Mouse (Mus musculus) kidney, adult 18-20 months (tissue): ENCODE data around the gene Ccdc134.
A peak's percentile ranks its signal among the peaks of the same experiment; 100 is the strongest.

Experiments
- DNase-seq: peaks from one replicate; pipeline ENCODE4 v3.0.0; 2021

The Ccdc134 gene

DNA sequence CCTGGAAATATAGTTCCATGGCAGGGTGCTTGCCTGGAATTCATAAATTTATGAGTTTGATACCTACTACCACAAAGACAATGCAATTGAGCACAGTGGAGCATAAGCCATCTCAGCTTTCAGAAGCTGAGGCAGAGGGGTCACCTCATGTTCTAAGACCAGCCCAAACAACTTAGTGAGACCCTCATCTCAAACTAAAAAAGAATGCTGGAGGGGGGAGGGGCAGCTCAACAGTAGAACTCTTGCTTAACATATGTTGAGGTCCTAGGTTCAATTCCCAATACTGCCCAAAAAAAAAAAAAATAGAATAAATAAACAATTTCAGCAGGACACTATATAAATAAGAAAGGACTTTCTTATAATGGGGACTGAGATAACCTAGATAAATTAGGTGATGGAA is 22.3 kb downstream of the Ccdc134 start:
- no peak for DNase-seq

DNA sequence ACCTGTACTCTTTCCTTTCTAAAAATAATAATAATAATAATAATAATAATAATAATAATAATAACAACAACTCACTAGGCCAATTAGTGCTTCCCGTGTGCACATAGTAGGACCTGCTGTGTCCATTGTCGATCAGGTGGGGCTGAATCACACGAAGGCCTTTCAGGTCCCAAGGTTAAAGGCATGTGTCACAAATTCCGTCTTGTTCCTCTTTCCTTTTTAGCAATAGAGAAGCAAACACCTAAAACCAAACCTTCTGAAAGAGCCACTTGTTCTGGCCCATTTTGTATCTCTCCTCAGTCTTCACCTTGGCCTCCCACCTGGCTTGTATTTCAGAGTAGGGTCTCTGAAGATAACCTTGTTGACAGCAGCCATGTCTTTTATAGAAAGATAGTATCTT is 23.5 kb downstream of the Ccdc134 start:
- DNase-seq = no peak

DNA sequence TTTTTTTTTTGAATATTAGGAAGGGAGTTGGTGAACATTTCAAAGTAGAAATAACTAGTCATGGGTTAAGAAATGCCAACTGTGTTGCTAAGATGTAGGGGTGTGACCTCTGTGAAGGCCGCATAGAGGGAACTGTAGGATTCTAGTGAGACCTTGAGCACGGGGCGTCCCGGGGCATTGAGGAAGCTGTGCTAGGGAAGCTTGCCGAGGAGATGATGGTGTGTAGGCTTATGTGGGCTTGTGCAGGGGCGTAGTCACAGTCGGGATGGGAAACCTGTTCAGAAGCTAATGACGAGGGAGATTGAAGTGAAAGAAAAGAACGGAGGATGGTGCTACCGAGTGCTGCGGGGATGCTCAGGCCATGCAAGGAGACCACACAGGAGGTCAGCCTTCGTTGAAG is 24.3 kb downstream of the Ccdc134 start:
- DNase-seq = no peak

DNA sequence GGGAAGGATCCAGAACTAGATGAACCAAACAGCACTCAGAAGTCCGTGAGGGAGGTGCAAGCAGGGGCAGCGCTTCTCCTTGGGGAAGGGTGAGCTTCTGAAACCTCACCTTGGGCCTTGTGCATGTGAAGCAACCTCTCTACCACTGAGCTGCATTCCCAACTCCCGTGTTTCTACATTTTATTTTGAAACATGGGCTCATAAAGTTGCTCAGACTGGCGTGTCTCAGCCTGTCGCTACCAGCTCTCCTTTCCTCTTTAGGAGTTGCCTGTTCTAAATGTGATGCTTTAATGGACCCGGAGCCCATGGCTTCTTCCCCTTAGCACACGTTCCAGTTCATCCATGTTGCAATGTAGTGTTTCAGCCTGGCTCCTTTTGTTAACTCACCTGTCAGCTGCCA is 24.7 kb downstream of the Ccdc134 start:
- no peak for DNase-seq

DNA sequence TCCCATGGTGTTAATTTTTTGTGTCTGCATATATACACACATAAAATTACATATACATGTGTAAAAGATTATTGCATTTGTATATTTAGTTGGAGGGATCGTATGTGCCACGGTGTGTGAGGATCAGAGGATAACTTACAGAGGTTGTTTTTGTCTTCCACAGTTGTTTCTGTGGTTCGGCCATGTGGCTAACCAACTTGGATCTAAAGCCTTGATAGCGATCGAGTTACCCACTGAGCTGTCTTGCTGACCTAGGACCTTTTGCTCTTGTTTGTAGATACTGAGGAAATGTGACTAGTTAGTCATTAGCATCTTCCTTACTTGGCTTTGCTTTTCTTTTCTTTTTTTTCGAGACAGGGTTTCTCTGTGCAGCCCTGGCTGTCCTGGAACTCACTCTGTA is 28.6 kb downstream of the Ccdc134 start:
- DNase-seq = no peak

DNA sequence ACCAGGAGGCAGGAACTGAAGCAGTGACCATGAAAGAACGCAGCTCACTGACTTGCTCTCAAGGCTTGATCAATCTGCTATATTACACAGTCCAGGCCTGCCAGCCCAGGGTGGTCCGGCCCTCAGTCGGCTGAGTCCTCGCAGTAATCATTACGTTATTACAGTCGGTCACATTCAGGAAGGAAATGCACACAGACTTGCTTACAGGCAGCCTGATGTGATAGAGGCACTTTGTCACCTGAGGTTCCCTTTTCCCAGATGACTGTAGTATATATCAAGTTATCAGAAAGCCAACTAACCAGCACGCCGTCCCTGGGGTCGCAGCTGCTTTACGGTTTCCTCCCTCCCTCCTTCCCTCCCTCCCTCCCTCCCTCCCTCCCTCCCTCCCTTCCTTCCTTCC is 29.2 kb downstream of the Ccdc134 start:
- no peak for DNase-seq

DNA sequence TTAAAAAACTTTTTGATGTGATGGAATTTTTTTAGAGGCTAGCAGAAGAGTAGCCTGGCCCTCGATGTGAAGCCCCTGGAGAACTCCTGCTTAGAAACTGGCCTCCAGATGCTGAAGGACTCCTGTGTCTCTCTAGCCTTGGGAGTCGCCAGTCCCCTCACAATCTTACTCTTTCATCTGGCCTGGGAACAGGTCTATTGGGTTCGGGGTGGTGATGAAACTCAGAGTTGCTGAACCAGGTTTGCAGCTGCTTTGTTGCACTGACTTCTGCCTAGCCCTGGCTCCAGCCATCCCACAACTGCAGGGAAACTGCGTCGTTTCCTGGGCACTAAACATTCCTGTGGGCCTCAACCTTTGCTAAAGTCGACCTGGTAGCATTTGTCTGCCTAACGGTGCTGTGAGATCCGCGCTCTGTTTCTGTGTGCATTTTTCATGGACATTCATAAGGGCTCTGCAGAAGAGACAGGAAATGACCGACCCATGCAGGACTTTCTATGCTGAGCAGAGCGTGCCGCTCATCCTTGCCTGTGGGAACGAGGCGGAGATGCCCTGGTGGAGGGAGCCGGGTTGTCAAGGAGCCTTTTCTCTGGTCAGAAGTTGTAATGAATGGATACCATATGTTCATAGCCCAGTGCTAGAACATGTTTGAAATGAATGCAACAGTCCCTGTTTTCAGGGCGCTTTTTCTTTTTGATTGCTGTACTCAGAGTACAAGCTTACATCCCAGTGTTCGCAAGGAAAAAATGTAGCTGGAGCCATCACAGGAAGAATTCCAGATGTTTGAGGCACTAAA is 30.7 kb downstream of the Ccdc134 start:
- DNase-seq = no peak

DNA sequence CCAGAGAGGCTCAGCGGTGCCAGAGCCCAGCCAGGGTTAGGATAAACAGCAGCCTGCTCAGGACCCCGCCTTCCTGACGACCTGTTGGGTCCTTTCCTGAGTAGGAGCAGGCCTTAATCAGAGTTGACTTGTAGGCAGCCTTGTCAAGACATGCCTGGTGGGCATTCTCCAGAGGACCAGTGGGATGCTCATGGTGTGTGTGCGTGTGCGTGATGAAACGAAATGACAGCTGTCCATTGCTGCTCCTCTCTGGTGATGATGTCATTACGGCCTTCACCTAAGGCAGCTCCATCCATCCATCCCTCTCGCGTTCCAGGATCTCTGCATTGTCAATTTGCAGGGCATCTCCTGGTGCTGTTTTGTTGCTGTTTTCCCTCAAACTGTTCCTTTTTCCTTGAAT is 31.7 kb downstream of the Ccdc134 start:
- no peak for DNase-seq

DNA sequence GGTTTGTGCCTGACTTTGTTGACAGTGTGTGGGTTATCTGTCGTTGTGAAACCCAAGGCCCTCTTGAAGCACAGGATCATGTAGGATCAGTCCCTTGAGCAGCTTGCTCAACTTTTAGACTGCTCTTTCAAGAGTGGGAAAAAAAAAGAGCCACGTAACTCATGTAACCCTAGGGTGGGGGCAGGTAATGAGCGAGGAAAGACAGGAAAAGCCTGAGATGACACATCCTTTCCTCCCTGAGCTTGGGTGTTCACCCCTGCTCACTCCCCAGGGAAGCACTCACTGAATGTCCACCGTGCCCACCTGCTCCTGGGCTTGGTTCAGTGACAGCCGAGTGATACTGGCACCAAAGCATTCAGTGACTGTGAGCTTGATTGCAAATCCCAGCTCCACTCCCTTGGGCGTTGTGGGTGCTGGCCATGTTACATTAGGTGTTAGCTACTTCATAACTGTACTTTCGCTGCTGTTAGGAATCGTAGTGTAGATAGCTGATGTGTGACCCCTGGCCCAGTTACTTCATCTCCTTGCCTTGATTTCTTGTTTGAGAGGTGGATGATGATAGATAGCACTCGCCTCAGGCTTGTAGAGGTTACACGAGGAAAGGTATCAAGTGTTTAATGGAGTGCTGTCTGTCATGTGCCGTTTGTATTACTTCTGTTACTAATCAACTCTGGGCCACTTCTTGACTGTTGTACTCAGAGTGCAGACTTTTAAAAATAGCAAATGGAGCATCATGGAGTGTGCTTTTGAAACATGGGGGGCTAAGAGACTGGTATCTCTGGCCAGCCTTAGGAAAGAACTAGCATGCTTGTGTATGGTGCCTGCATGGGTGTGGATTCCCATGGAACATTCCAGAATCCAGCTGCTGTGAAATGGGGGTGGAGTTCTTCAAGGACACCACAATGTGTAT is 33.3 kb downstream of the Ccdc134 start:
- no peak for DNase-seq

DNA sequence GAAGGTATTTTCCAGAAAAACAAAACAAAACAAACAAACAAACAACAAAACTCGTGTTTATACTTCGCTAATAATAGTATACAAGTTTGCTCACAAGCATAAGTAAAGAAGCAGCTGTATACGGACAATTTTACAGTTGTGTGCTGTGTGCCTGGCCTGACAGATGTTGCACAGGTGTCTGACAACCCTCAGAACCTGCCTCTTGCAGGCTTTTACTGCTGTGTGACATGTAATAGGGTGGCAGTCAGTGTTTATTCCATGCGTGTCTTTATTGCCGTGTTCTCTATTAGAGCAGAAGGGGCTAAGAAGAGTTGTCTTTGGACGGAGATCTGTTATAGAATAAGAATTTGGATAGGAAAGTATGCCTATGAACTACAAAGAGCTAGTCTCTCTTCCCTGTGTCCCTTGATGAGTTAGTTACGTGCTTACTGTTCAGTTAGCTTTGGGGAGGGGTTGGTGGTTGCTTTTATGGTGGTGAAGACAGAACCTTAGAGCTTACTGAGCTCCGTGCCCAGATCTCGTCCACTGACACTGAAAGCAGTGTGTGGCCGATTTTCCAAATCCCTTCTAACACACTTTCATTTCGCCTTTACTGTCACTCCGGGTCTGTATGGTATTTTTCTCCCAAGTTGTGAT is 34.4 kb downstream of the Ccdc134 start:
- DNase-seq = no peak

DNA sequence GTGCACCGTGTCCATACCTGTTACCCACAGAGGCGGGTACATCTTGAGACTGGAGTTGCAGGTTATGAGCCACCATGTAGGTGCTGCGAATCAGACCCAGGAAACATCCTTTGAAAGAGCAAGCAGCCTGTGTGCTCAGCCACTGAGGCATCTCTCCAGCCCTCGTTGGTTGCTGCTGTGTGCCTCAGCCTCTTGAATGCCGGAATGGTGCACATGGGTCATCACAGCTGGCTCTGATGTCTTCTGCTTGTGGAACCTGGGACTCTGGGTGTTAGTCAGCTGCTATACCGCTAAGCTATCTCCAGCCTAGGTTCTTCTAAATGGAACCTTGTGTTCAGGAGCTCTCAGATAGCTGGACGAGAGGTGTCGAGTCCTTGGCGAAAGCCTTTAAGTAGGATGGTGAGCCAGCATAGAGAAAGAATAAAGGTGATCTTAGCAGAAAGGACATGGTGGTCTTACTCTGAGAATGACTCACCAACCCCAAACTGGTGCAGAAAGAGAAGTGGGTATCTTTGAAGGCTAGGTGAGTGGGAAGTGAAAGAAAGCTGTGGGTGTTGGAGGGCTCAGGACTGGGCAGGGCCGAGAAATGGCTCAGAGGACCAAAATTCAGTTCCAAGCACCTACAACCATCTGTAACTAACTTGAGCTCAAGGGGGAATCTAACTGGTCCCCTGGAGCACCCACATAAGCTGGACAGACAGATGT is 35.8 kb downstream of the Ccdc134 start:
- no peak for DNase-seq

DNA sequence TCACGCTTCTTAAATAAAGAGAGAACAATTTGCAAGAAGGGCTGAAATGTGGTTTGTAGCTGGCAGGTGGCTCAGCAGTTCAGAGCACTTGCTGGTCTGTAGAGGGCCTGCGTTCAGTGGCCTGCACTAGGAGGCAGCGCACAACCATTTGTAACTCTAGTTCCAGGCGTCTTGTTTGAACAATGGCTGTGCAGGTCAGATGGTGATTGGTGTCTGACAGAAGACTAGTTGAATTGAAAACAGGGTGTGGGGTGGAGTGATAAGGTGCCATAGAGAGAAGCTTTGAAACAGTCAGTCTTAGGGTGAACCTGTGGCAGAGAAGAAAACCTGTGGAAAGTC is 36.3 kb downstream of the Ccdc134 start:
- no peak for DNase-seq

DNA sequence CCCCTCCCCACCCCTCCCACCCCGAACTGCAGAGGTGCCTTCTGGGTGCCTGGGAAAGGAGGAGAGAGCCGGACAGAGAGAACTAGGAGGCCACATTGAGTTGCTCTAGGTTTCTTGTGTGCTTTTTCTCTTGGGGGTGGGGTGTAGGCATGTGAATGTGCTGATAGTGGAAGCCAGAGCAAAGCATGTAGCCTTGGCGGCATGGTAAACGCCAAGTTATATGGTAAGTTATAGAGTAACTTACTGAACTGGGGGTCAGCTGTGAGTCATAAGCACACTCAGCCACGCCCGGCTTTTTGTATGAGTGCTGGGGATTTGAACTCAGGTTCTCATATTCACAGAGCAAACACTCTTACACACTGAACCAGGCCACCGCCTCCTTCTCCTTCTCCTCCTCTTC is 36.8 kb downstream of the Ccdc134 start:
- DNase-seq = no peak

DNA sequence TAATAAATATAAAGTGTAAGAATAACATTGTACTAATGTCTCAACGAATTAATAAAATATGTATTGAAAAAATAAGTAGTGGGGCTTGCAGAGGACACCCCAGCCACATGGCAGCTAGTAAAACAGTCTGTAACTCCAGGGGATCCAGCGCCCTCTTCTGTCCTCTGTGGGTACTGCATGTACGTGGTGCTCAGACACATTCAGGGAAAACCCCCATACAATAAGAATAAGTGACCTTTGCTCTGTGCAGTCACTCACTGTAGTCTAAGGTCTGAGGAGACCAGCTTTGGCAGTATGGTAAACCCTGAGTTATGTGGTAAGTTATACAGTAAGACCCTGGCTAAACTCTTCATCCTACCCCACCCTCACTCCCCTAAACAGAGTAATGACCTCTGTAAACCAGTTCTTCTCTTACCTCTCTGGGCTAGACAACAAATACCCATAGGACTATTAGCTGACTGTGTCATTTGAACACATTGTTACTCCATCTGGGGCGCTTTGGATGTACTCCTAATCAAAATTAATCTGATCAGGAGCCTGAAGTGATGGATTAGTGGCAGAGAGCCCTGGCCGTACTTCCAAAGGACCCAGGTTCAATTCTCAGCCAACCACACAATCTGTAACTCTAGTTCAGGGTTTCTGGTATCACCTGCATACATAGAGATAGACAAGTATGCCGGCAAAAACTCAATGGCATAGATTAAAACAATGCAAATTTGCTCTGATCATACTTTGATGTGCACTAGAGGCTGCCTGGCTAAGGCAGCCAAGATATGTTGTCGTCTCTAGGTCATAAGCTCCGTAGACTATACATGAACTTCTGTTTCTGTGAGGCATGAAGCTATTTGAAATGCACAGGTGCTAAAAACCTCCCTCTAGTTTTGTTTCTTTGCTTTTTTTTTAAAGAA is 37.9 kb downstream of the Ccdc134 start:
- DNase-seq = peak; percentile 84

DNA sequence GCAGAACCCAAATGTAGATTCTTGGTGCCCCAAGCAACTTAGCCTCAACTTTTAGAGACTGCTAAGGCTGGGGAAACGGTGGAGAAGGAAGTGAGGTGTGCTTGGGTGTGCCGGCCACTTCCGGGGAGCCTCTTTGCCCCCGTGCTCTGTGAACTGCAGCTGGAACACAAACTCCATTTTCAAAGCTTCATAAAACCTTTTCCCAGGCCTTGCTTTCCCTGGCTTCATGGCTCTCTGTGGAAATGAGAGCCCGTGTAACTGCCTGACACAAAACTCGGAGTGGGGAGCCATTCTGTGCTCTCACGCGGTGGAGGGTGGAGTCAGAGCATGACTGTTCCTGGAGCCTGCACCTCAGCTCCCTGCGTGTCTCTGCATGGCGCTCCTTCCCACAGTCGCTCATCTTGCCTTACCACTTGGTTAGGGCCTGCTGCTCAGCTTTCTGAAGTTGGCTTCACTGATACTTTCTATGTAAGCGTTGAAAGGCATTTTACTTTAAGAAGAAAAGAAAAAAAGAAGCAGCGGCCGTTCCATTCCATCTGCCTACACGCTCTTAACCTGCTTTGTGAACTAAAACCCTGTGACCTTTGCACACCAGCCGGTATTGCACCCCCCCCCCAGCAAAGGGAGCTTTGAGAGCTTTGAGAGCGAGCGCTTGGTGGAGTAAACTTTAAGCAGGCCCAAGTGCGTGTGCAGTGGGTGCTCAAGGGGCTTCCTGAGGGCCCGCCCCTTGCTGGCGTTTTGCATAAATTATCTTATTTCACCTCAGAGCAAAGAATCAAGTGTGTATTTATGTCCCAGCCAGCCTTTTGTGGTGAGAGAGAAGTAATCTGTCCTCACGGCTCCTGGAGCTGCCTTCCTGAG is 38.7 kb downstream of the Ccdc134 start:
- DNase-seq = peak; percentile 64

DNA sequence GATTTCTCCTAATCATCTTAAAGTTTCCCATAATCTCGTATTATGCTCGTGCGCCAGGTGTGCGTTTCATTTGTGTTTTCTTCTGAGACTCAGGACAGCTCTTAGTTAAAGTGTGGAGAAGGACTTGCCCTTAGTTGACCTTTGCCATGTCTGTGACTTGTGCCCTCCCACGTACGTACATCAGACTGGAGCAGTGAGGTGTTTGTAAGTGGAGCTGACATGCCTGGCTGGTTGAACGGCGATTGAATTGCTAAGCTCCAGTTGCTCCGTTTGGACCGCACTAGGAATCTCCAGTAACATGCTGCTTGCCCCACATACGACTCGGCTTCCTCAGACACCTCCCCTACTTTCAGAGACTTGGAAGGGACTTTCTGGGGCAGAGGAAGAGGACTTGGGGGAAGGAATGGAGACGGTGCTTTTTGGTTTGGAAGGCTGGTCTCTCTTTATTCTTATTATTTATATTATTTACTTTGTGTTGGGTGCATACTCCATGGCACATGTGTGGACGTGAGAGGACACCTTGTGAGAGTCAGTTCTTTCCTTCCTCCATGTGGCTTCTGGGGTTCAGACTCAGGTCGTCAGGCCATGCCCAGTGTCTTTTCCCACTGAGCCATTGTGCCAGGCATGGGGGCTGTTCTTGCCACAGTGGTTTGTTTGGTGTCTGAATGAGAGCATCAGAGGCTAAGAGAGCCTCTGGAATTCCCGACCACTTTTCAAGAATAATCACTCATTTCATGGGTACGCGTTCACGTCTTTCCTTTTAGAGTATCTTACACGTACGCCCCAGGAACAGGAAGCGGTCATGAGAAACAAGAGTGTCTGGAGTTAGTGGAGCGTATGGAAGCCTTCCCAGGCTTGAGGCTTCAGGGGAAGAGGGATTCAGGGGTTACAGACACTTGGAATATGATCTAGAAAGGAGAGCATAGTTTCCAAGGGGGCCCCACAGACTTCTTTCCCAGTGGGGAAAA is 39.8 kb downstream of the Ccdc134 start:
- DNase-seq = peak; percentile 55

DNA sequence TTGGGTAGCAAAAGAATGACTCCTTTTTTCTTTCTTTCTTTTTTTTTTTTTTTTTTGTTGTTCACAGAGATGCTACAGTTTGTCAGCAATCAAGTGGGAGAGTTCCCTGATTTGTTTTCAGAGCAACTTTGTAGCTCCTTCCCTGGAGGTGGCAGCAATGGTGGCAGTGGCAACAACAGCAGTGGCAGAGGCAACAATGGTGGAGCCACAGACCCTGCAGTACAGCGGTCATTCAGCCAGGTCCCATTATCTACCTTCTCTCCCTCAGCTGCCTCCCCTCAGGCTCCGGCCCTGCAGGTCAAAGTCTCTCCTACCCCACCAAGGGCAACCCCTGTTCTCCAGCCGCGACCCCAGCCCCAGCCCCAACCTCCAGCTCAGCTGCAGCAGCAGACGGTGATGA is 41.9 kb downstream of the Ccdc134 start:
- DNase-seq = no peak

DNA sequence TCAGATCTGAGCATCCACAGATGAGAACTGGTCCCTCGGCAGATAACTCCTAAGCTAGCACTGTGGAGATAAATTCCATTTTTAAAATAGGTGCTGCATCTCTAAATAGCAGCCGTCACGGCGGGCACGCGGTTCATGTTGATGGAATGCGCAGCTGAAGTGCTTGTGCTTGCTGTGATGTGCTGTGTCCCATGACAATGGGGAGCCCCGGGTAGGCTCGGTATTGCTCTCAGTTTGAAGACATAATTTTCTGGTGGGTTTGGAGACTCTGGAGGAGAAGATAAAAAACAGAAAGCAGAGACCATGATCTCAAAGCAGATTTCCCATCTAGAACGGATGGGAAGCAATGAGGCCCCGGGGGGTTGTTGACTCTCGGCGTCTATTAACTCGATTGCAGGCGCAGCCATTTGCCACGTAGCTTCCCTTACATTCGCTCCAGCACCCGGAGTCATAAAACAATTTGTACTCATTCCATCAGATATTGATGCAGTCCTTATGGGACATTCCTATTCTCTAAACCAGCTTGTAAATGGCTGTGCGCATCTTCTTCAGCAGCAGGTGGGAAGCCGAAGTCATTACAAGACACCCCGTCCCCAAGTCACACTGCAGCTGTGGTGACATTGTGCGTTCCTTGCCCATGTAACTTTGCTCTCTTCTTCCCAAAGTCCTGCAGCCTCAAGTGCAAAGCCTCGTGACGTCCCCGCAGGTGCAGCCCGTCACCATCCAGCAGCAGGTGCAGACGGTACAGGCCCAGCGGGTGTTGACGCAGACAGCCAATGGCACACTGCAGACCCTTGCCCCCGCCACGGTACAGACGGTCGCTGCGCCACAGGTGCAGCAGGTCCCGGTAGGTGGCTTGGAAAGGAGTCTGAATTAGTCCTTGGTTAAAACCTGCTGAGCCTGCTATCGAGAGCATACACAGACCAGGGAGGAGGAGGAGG is 43.0 kb downstream of the Ccdc134 start:
- DNase-seq = no peak

DNA sequence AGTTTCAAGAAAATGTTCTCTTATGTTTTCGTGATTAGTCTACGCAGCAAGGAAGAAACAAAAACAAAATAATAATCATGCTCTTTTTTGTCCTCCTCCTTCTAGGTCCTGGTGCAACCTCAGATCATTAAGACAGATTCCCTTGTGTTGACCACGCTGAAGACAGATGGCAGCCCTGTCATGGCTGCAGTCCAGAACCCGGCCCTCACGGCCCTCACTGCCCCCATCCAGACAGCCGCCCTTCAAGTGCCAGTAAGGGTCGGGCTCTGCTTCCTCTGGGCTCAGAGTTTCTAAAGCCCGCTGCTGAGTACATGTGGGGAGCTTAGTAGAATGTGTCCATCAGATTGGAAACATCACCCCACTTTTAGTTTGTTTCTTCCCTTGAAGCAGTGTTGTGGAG is 44.9 kb downstream of the Ccdc134 start:
- DNase-seq = no peak
